Mouse (Mus musculus) T-helper 1 cell (primary cell): ENCODE results near the gene Olfr979.
"Not testable (repeated sequence)": the region's sequence is repeated elsewhere in the genome, so short reads cannot be mapped to it uniquely, and the experiment has no call there.

ENCODE experiments used
- in situ Hi-C: fragments of 300-600 bp; cut with MboI, MseI; formaldehyde crosslinking; loops from one replicate; pipeline ENCODE4 v1.15.1; 2025; ENCODE audit warnings: high pct_unique_total_duplicates

Gene Olfr979

DNA sequence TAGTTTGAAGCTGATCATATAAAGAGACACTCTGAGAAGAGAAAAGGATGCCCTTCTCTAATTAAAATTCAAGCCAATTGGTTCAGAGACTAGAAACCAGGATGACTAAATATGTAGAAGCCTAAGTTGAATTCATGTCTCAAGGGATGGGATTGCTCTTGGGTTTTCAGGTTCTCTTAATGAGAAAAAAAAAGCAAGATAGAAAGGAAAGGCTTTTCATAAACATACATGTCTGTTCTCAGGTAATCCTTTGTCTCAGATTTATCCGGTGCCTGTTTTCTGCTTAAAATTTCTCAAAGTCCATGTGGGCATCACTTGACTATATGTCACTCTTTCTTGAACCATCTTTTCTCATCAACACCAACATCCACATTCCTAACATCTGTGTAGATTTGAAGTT is at the start of gene Olfr979:
Gene Olfr979 (minus strand): TSS at position 101 of the 400 bp plus-strand sequence.
- in situ Hi-C loops = no loop called here

DNA sequence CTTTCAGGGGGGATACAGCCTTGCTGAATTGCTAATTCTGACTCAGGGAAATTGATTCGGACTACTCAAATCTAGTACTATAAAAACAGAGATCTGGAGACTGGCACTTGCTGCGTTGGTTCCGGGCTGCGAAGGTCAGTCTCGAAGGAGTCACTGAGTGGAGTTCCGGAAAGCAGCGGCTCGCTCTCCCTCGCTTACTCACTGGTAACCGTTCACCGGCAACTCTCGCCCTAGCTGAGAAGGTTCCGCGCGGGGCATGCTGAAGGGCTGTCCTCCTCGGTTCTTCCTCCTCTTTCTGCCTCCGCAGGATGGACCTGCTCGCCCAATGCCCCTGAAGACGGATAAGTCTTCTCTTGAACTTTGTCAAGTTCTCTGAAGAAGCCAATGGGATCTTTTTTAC is 46.9 kb upstream of the Olfr979 start:
- in situ Hi-C loops = no loop called here

DNA sequence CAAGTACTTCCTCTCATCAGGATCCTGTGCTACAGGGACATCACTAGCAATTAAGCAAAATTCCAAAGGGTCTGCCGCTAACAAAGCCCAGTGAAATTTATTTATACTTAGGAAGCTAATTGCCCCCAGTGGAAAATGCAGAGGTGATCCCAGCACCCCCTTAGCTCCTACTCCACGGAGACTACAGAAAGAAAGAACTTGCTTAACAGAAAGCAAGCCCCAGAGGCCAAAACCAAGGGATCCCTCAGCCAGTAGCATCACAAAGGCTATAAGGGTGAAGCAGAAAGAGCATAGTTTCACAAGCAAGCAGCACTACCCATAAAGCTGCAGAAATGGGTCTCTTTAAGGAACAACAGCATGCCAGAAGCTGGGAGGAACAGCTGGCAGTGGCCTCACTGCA is 17.9 kb upstream of the Olfr979 start, which contains the start of gene Olfr981:
Gene Olfr981 (plus strand): TSS at position 301 of the 400 bp plus-strand sequence.
- in situ Hi-C loops = no loop called here

DNA sequence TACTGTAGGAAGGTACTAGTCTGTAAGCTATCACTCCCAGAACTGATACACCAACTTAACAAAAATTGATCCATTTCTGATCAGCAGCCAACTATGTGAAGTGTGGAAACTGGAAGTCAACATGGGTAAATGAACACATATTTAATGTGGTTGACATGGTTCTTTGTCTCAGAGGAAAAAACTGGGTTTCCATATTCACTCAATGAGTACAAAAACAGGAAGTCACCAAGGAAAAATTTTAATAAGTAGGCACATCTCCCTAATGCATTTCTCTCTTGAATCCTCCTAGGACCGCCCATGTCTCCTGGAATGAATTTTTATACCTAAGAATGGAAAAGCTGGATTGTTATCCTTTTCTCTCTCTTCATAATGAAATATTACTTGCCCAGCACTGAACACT is 6.2 kb upstream of the Olfr979 start, which contains the start of gene Olfr980:
Gene Olfr980 (minus strand): TSS at position 101 of the 400 bp plus-strand sequence.
- in situ Hi-C loops = no loop called here

DNA sequence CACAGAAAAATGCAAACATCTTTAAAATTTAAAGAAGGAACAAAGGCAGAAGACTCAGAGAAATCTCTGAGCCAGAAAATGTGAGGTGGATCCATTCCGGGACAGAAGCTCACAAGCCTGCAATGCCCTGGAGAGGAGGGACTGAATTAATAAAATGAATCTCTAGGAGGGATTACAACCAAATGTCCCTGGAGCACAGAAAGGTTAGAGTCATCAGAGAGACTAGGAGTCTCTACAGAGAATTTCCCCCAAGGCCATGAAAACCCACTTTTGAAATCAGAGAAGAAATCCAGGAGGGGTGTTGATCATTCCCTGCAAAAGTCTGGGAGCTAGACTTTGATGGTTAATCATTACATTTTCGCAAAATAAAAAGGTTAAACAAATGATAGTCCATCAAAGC is 11.5 kb downstream of the Olfr979 start, which contains the start of gene Olfr978:
Gene Olfr978 (plus strand): TSS at position 301 of the 400 bp plus-strand sequence.
- in situ Hi-C loops = no loop called here

DNA sequence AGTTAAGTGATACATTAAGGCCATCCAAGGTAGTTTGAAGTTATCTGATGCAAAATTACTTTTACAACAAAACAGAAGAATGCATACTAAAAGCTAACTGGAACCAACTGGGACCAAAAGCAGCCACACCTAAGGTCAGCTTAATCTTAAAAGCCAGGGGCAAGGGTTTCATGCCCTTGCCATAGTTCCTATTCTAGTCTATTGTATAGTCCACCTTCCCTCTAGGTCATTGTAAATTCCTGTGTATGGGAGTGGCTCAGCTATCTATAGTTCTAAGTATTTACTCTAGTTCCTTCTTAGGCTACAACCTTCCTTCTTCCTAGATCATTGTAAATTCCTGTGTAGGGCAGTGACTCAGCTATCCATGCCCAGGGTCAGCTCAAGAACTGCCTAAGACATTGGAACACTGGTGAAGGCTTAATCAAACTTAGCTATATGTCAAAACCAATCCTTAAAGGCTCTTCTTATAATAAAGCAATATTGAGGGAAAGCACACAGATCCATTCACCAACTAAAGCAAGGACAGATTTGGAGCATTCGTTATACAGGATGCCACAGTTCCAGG is 26.6 kb downstream of the Olfr979 start:
- in situ Hi-C loops = not testable (repeated sequence)

DNA sequence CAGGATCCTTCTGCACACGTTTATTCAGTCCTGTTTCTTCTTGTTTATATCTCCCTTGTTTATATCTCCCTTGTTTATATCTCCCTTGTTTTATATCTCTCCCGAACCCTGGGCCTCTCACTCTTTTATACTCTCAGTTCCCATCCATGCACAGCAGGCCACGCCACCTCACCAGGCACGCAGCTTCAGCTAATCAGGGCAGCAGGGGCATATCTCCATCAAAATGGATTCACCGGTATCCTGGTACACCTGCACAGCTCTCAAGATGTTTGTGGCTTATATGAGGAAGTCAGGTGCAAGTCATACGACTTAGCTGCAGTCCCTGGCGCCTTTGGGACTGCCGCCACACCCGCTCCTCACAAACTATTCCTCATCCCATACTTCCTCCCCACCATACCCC is 42.2 kb downstream of the Olfr979 start, which contains the start of gene Olfr976:
Gene Olfr976 (minus strand): TSS at position 101 of the 400 bp plus-strand sequence.
- in situ Hi-C loops = not testable (repeated sequence)

DNA sequence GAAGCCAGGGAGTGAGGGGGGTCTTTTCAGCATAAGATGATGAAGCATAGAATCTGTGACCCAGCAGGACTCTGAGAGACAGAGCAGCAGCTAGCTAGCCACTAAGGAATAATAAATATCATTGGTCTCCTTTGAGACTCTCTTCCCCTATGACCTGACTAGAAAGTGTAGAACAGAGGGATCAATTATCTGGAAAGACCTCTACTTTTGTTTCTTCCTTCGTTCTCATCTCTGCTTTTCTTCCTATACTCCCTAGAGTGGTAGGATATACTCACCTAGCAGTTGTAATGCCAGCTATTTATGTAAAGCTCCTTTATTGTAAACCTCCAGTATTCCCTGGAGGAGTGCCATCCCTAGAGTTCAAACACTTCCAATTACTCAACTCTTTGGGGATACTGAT is 51.3 kb downstream of the Olfr979 start, which contains the start of gene Olfr975:
Gene Olfr975 (minus strand): TSS at position 101 of the 400 bp plus-strand sequence.
- in situ Hi-C loops = no loop called here
